Mouse (Mus musculus) midbrain, embryonic 12.5 days (tissue): Measurements from ENCODE around the gene Dntt. TPM values are rescaled to one million over a fixed set of nuclear protein-coding genes. Genes with fewer than 3 reads are reported as not detected.

Experiments
- polyA plus RNA-seq: library from polyadenylated mRNA; unstranded; fragments of >200 nt; fragmentation: Nextera tagmentation; extraction: Ambion mirVana; gene quantifications from 2 replicates; pipeline ENCODE4 v1.2.1, GENCODE M21; 2016

Dntt gene
- polyA plus RNA-seq, 1 experiment from 2014 or later, result 0.09 TPM

Other genes starting within 250 kb of the Dntt start
- 36.6 and 39.5 TPM in 2 replicates for gene Ccnj, start 198.0 kb upstream of the Dntt start, polyA plus RNA-seq
- 13.6 and 13.9 TPM in 2 replicates for gene Zfp518a, start 134.6 kb upstream of the Dntt start, polyA plus RNA-seq
- 0.20 and 0.26 TPM in 2 replicates for gene Blnk, start 34.7 kb upstream of the Dntt start, polyA plus RNA-seq
- gene Opalin, start 47.8 kb downstream of the Dntt start, polyA plus RNA-seq, result not detected in 2 replicates
- gene Tll2, start 177.6 kb downstream of the Dntt start, polyA plus RNA-seq, result 1.1 TPM in 2 replicates
- 118 and 135 TPM in 2 replicates for gene Tm9sf3, start 234.7 kb downstream of the Dntt start, polyA plus RNA-seq